Mouse (Mus musculus) embryonic facial prominence, embryonic 12.5 days (tissue): ENCODE measurements around the gene 1700113H08Rik. TPM values are rescaled to one million over a fixed set of nuclear protein-coding genes. Genes with fewer than 3 reads are reported as not detected.

ENCODE experiments used
- ATAC-seq: fragments of 200-750 bp; cut with Nextera tagmentation; 2 replicates; pipeline ENCODE4 v1.8.0; 2017; ENCODE audit not compliant: insufficient number of reproducible peaks, insufficient read depth, low FRiP score, low TSS enrichment
- H3K27ac ChIP-seq: fragments of 300-500 bp; sonication (generic); 2 replicates; pipeline ENCODE4 v1.5.1; 2016; ENCODE audit warnings: mild to moderate bottlenecking
- H3K27me3 ChIP-seq: fragments of 300-500 bp; sonication (generic); 2 replicates; pipeline ENCODE4 v1.6.1; 2016; ENCODE audit warnings: mild to moderate bottlenecking, moderate library complexity
- H3K36me3 ChIP-seq: fragments of 300-500 bp; sonication (generic); 2 replicates; pipeline ENCODE4 v1.6.1; 2016; ENCODE audit warnings: mild to moderate bottlenecking
- H3K4me1 ChIP-seq: fragments of 300-500 bp; sonication (generic); 2 replicates; pipeline ENCODE4 v1.6.1; 2016
- H3K4me2 ChIP-seq: fragments of 300-500 bp; sonication (generic); replicated peaks from 2 replicates; pipeline ENCODE4 v1.6.1; 2016; ENCODE audit warnings: mild to moderate bottlenecking, moderate library complexity
- H3K4me3 ChIP-seq: fragments of 300-500 bp; sonication (generic); 2 replicates; pipeline ENCODE4 v1.5.1; 2016; ENCODE audit warnings: mild to moderate bottlenecking
- H3K9ac ChIP-seq: fragments of 300-500 bp; sonication (generic); 2 replicates; pipeline ENCODE4 v1.6.1; 2016; ENCODE audit warnings: mild to moderate bottlenecking, moderate library complexity
- H3K9me3 ChIP-seq: fragments of 300-500 bp; sonication (generic); 2 replicates; pipeline ENCODE4 v1.6.1; 2016; ENCODE audit warnings: mild to moderate bottlenecking, moderate library complexity
- WGBS: fragments of 180-500 bp; shearing (Covaris S2); methylation state at CpG from one replicate; pipeline ENCODE4 v1.1.7; 2016; 5-methylcytosine and 5-hydroxymethylcytosine counted together
- polyA plus RNA-seq: library from polyadenylated mRNA; unstranded; fragments of >200 nt; fragmentation: Nextera tagmentation; extraction: Ambion mirVana; gene quantifications from 2 replicates; pipeline ENCODE4 v1.2.1, GENCODE M21; 2016

1700113H08Rik gene
- polyA plus RNA-seq, result not detected in 2 replicates

GRCm38 (mm10) chr10:87057500-87058250 lies at the start of gene 1700113H08Rik:
TSS of gene 1700113H08Rik (plus strand) at chr10:87058045.
- Histone ChIP-seq H3K9me3 (no peaks in the 10 kb centered on the region), H3K4me1 (peaks cover 11% of the 10 kb centered on the region; the same call in 1 of the 2 replicates), H3K4me3 (peak within 1 kb of the TSS; percentile 54), H3K27ac (no peak within 1 kb of the TSS), H3K4me2 (peak within 1 kb of the TSS; percentile 95), H3K9ac (peak within 1 kb of the TSS; percentile 60), H3K27me3 (no peaks in the 10 kb centered on the region), H3K36me3 (no peaks in the 10 kb centered on the region)
- WGBS, result 6% methylated on average over 15 of the region's 15 CpGs
- peak; percentile 3; the same call in 1 of the 2 replicates for ATAC-seq

- no peaks in the 10 kb centered on the region for H3K9me3 ChIP-seq
- no peaks in the 10 kb centered on the region for H3K27me3 ChIP-seq
- H3K36me3 ChIP-seq, result no peaks in the 10 kb centered on the region
- H3K4me3 ChIP-seq, result no peak overlapping the region
- no peak for ATAC-seq
- WGBS, result 93% methylated on average over 3 of the region's 3 CpGs
- no peak overlapping the region for H3K27ac ChIP-seq
- H3K4me1 ChIP-seq, result no peaks in the 10 kb centered on the region
- no peak overlapping the region for H3K9ac ChIP-seq
- no peak overlapping the region for H3K4me2 ChIP-seq
Measured at GRCm38 (mm10) chr10:87008215-87008499, 49.7 kb upstream of the 1700113H08Rik start.

- Histone ChIP-seq H3K36me3 (no peaks in the 10 kb centered on the region), H3K4me3 (no peak overlapping the region), H3K4me2 (no peak overlapping the region), H3K9ac (no peak overlapping the region), H3K27me3 (no peaks in the 10 kb centered on the region), H3K4me1 (no peaks in the 10 kb centered on the region), H3K9me3 (no peaks in the 10 kb centered on the region), H3K27ac (no peak overlapping the region)
- 86% methylated on average over 7 of the region's 7 CpGs for WGBS
- ATAC-seq, result no peak
Measured at GRCm38 (mm10) chr10:87012087-87012486, 45.8 kb upstream of the 1700113H08Rik start.

- Histone ChIP-seq H3K4me3 (no peak overlapping the region), H3K9ac (no peak overlapping the region), H3K4me2 (no peak overlapping the region), H3K27ac (no peak overlapping the region), H3K36me3 (no peaks in the 10 kb centered on the region), H3K9me3 (no peaks in the 10 kb centered on the region), H3K27me3 (no peaks in the 10 kb centered on the region), H3K4me1 (no peaks in the 10 kb centered on the region)
- 82% methylated on average over 7 of the region's 7 CpGs for WGBS
- ATAC-seq, result no peak
Measured at GRCm38 (mm10) chr10:87014391-87014965, 43.4 kb upstream of the 1700113H08Rik start.

GRCm38 (mm10) chr10:87015403-87015802 lies 42.4 kb upstream of the 1700113H08Rik start:
- H3K9ac ChIP-seq, result no peak overlapping the region
- no peak overlapping the region for H3K4me2 ChIP-seq
- 64% methylated on average over 5 of the region's 5 CpGs for WGBS
- no peak for ATAC-seq
- H3K9me3 ChIP-seq, result no peaks in the 10 kb centered on the region
- H3K27ac ChIP-seq, result no peak overlapping the region
- no peaks in the 10 kb centered on the region for H3K27me3 ChIP-seq
- no peak overlapping the region for H3K4me3 ChIP-seq
- no peaks in the 10 kb centered on the region for H3K36me3 ChIP-seq
- H3K4me1 ChIP-seq, result no peaks in the 10 kb centered on the region

- no peaks in the 10 kb centered on the region for H3K36me3 ChIP-seq
- WGBS, result 61% methylated on average over 9 of the region's 9 CpGs
- H3K4me2 ChIP-seq, result no peak overlapping the region
- no peaks in the 10 kb centered on the region for H3K9me3 ChIP-seq
- H3K27me3 ChIP-seq, result no peaks in the 10 kb centered on the region
- peak; percentile 28; the same call in 1 of the 2 replicates for ATAC-seq
- H3K27ac ChIP-seq, result no peak overlapping the region
- no peaks in the 10 kb centered on the region for H3K4me1 ChIP-seq
- H3K4me3 ChIP-seq, result no peak overlapping the region
- H3K9ac ChIP-seq, result no peak overlapping the region
Measured at GRCm38 (mm10) chr10:87016151-87016692, 41.6 kb upstream of the 1700113H08Rik start.

GRCm38 (mm10) chr10:87018876-87019275 lies 39.0 kb upstream of the 1700113H08Rik start:
- no peak overlapping the region for H3K4me2 ChIP-seq
- no peak overlapping the region for H3K27ac ChIP-seq
- H3K9me3 ChIP-seq, result no peaks in the 10 kb centered on the region
- 75% methylated on average over 9 of the region's 9 CpGs for WGBS
- no peak for ATAC-seq
- H3K4me3 ChIP-seq, result no peak overlapping the region
- H3K27me3 ChIP-seq, result no peaks in the 10 kb centered on the region
- no peaks in the 10 kb centered on the region for H3K36me3 ChIP-seq
- no peaks in the 10 kb centered on the region for H3K4me1 ChIP-seq
- no peak overlapping the region for H3K9ac ChIP-seq

GRCm38 (mm10) chr10:87020711-87021110 lies 37.1 kb upstream of the 1700113H08Rik start:
- 74% methylated on average over 15 of the region's 16 CpGs for WGBS

GRCm38 (mm10) chr10:87024884-87025283 lies 33.0 kb upstream of the 1700113H08Rik start:
- Histone ChIP-seq H3K27ac (no peak overlapping the region), H3K9ac (no peak overlapping the region), H3K4me3 (no peak overlapping the region), H3K36me3 (no peaks in the 10 kb centered on the region), H3K9me3 (no peaks in the 10 kb centered on the region), H3K4me2 (no peak overlapping the region), H3K27me3 (no peaks in the 10 kb centered on the region), H3K4me1 (no peaks in the 10 kb centered on the region)
- 2% methylated on average over 10 of the region's 10 CpGs for WGBS
- peak; percentile 75; the same call in 1 of the 2 replicates for ATAC-seq

More at GRCm38 (mm10) chr10:87020711-87021110, 37.1 kb upstream of the 1700113H08Rik start:
- no peaks in the 10 kb centered on the region for H3K4me1 ChIP-seq
- no peaks in the 10 kb centered on the region for H3K36me3 ChIP-seq
- H3K4me2 ChIP-seq, result no peak overlapping the region
- no peaks in the 10 kb centered on the region for H3K27me3 ChIP-seq
- no peak overlapping the region for H3K9ac ChIP-seq
- no peak overlapping the region for H3K4me3 ChIP-seq
- no peaks in the 10 kb centered on the region for H3K9me3 ChIP-seq
- no peak overlapping the region for H3K27ac ChIP-seq
- ATAC-seq, result no peak

GRCm38 (mm10) chr10:87032768-87033167 lies 25.1 kb upstream of the 1700113H08Rik start:
- ATAC-seq, result no peak
- no peak overlapping the region for H3K27ac ChIP-seq
- no peak overlapping the region for H3K9ac ChIP-seq
- no peaks in the 10 kb centered on the region for H3K4me1 ChIP-seq
- H3K9me3 ChIP-seq, result no peaks in the 10 kb centered on the region
- no peak overlapping the region for H3K4me3 ChIP-seq
- H3K27me3 ChIP-seq, result no peaks in the 10 kb centered on the region
- no peaks in the 10 kb centered on the region for H3K36me3 ChIP-seq
- WGBS, result 85% methylated on average over 8 of the region's 8 CpGs
- no peak overlapping the region for H3K4me2 ChIP-seq

GRCm38 (mm10) chr10:87035866-87036265 lies 22.0 kb upstream of the 1700113H08Rik start:
- Histone ChIP-seq H3K4me1 (no peaks in the 10 kb centered on the region), H3K9me3 (no peaks in the 10 kb centered on the region), H3K27ac (no peak overlapping the region), H3K36me3 (no peaks in the 10 kb centered on the region), H3K4me2 (no peak overlapping the region), H3K27me3 (no peaks in the 10 kb centered on the region), H3K9ac (no peak overlapping the region), H3K4me3 (no peak overlapping the region)
- no peak for ATAC-seq
- 79% methylated on average over 15 of the region's 15 CpGs for WGBS

- no peak overlapping the region for H3K4me2 ChIP-seq
- 60% methylated on average over 14 of the region's 14 CpGs for WGBS
- H3K27ac ChIP-seq, result no peak overlapping the region
- no peaks in the 10 kb centered on the region for H3K27me3 ChIP-seq
- no peak overlapping the region for H3K4me3 ChIP-seq
- no peaks in the 10 kb centered on the region for H3K36me3 ChIP-seq
- H3K4me1 ChIP-seq, result no peaks in the 10 kb centered on the region
- H3K9me3 ChIP-seq, result no peaks in the 10 kb centered on the region
- no peak overlapping the region for H3K9ac ChIP-seq
- no peak for ATAC-seq
Measured at GRCm38 (mm10) chr10:87036271-87036703, 21.6 kb upstream of the 1700113H08Rik start.
